Mouse (Mus musculus): ENCODE results near the gene Nek7. TPM values are rescaled to one million over a fixed set of nuclear protein-coding genes. Genes with fewer than 3 reads are reported as not detected.

The Nek7 gene
- polyA plus RNA-seq, 1 experiment from 2014 or later: 20.6 TPM

DNA sequence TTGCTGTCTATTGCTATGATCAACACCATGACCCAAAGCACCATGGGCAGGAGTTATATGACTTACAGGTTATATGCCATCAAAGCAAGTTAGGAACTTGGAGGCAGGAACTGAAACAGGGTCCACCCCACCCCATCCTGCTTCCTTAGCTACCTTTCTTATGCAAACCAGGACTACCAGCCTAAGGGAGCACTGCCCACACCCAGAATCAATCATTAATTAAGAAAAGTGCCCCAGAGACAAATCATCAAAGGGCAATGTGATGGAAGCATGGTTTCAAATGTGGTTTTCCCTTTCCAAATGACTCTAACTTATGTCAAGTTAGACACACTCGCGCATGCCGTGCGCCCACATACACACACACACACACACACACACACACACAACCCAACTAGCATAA is 16.0 kb downstream of the Nek7 start:
- no peaks in the 10 kb centered on the region for H3K27me3 ChIP-seq (ENCODE audit: poor library complexity, severe bottlenecking)
- no peak for DNase-seq (ENCODE audit: extremely low spot score, low spot score)
- no peak overlapping the region for H3K4me3 ChIP-seq
- H3K27ac ChIP-seq: no peak overlapping the region
- WGBS: 100% methylated on average over 4 of the region's 4 CpGs
- H3K4me1 ChIP-seq: peaks cover 8% of the 10 kb centered on the region
- H3K9me3 ChIP-seq: no peaks in the 10 kb centered on the region
- H3K36me3 ChIP-seq (replicated peaks): peaks cover 3% of the 10 kb centered on the region; the same call in 1 of the 2 replicates

DNA sequence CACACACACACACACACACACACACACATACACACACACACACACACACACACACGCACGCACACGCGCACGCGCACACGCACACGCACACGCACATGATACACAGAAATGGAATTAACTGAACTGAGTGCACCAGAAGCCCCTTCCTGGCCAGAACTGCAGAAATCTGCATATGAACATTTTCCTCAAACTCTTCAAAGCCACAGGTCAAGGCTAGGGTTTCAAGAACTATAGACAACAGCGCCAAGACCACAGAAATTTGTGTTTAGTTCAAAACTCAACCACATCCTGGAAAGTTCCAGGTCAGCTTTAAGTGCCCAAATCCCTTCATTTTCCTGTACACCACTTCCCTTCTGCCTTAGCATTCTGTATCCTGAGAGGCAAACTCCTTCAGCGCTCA is 21.9 kb downstream of the Nek7 start:
- no peak overlapping the region for H3K4me3 ChIP-seq
- H3K36me3 ChIP-seq (replicated peaks): no peaks in the 10 kb centered on the region
- DNase-seq (ENCODE audit: extremely low spot score, low spot score): no peak
- no peaks in the 10 kb centered on the region for H3K27me3 ChIP-seq (ENCODE audit: poor library complexity, severe bottlenecking)
- H3K9me3 ChIP-seq: no peaks in the 10 kb centered on the region; the same call in 1 of the 2 replicates
- peaks cover 11% of the 10 kb centered on the region for H3K4me1 ChIP-seq
- no peak overlapping the region for H3K27ac ChIP-seq
- WGBS: 98% methylated on average over 11 of the region's 11 CpGs

DNA sequence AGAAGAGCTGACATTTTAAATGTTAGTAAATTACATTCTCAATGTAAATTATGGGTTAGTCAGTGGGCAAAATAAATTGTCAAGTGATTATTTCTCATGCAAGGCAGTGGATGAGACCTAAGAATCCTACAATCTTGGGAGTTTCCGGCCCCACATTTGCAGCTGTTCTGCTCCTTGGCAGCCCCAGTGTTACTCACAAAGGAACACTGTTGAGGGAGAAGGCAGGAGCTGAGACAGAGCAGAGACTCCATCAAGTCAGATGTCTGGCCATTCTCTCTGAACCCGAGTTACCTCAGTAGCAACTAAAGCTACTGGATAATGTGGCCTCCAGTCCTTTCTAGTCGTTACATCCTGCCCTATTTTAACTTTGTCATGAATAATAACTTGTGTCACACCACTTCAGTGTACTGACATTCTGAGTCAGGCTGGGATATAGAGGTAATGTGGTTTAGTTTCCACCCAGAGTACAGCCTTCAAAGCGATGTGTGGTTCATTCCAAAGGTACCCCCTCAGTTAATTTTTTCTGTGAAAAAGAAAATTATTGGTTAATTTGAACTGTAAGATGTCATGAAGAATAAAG is 23.7 kb downstream of the Nek7 start:
- Histone ChIP-seq H3K27me3 (ENCODE audit: poor library complexity, severe bottlenecking) (no peaks in the 10 kb centered on the region), H3K4me1 (peaks cover 11% of the 10 kb centered on the region), H3K27ac (no peak overlapping the region), H3K9me3 (no peaks in the 10 kb centered on the region; the same call in 1 of the 2 replicates), H3K36me3 (replicated peaks) (peaks cover 7% of the 10 kb centered on the region; the same call in 1 of the 2 replicates), H3K4me3 (no peak overlapping the region)
- DNase-seq (ENCODE audit: extremely low spot score, low spot score): no peak
- WGBS: 79% methylated on average over 4 of the region's 4 CpGs

DNA sequence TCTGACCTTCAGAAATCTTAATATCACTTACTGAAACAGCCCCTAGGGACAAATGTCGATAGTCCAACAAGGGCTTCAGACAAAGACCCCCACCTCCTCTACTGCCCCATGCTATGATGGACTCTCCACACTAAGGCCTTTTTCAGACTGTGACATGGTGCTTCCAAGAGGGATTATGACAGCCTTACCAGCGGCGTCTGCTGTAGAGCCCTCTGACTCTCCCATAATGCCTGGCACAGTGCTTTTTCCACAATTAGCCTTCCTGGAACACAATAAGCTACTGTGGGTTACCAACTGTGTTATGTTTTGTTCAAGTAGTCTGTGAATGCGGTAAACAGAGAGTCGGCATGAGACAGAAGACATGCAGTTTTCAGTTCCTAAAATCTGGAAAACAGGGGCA is 25.0 kb downstream of the Nek7 start:
- Histone ChIP-seq H3K36me3 (replicated peaks) (peaks cover 7% of the 10 kb centered on the region; the same call in 1 of the 2 replicates), H3K27me3 (ENCODE audit: poor library complexity, severe bottlenecking) (no peaks in the 10 kb centered on the region), H3K4me3 (no peak overlapping the region), H3K4me1 (peaks cover 11% of the 10 kb centered on the region), H3K9me3 (no peaks in the 10 kb centered on the region; the same call in 1 of the 2 replicates), H3K27ac (no peak overlapping the region)
- no peak for DNase-seq (ENCODE audit: extremely low spot score, low spot score)
- 76% methylated on average over 5 of the region's 5 CpGs for WGBS

DNA sequence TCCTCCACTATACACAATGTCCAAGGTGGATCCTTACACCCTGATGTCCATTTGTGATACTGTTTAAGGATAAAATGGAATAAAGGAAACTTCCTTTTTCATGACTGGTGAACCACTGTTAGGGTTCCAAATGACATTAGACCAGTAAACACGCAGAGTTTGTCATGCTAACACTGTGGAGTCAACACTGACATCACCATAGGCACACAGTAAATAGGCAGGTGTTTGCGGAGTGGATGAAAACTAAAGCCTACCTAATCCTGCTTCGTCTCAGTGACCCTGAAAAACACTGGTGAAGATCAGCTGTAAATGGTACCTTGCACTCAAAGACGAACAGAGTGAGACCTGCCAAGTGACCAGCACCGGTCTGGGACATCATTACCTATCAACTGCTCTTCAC is 26.0 kb downstream of the Nek7 start:
- Histone ChIP-seq H3K4me1 (peaks cover 3% of the 10 kb centered on the region; the same call in 1 of the 2 replicates), H3K36me3 (replicated peaks) (peaks cover 7% of the 10 kb centered on the region; the same call in 1 of the 2 replicates), H3K9me3 (no peaks in the 10 kb centered on the region; the same call in 1 of the 2 replicates), H3K4me3 (no peak overlapping the region), H3K27ac (no peak overlapping the region), H3K27me3 (ENCODE audit: poor library complexity, severe bottlenecking) (no peaks in the 10 kb centered on the region)
- 92% methylated on average over 5 of the region's 5 CpGs for WGBS
- no peak for DNase-seq (ENCODE audit: extremely low spot score, low spot score)

DNA sequence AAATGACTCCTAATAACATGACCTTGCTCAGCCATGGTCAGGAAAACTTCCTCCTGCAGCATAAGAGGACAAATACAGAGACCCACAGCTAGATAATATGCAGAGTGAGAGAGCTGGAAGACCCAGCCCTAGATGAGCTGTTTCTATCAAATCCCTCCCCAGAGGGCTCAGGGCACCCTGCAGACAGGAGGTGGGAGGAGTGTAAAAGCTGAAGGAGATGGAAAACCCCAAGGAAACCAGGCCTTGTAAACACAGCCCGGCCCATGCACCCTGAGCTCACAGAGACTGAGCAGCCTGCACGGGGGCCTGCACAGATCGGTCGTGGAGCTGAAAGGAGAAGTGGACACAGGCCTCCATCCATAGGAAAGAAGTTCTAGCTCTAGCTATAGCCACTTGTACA is 27.5 kb downstream of the Nek7 start:
- Histone ChIP-seq H3K4me1 (peaks cover 15% of the 10 kb centered on the region), H3K4me3 (no peak overlapping the region), H3K27ac (no peak overlapping the region), H3K27me3 (ENCODE audit: poor library complexity, severe bottlenecking) (no peaks in the 10 kb centered on the region), H3K36me3 (replicated peaks) (peaks cover 7% of the 10 kb centered on the region; the same call in 1 of the 2 replicates), H3K9me3 (no peaks in the 10 kb centered on the region; the same call in 1 of the 2 replicates)
- 84% methylated on average over 4 of the region's 4 CpGs for WGBS
- no peak for DNase-seq (ENCODE audit: extremely low spot score, low spot score)

DNA sequence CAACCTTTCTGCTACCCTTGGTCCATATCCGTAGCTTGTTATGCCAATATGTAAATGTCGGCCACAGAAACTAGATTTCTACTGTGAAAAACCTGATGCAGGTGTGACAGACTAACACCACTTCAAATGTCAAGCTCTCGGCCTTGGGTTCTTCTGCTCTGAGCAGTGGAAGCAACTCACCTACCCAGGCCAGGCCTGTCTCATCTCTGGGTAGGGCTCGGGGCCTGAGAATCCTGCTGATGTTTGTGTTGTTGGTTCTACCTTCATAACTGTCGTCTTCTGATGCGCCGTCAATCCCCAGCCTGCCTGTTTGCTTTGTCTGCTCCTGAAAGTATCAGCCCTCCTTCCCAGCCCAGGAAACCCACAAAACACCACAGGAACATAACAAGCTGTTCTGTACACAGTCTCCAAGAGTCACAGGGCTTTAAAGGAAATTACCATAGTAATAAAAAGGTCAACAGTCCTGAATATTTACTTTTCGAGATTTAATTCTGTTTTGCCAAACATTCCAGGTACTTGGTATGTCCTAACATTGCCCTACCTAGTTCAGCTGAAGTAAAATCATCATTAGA is 29.4 kb downstream of the Nek7 start:
- H3K27ac ChIP-seq: no peak overlapping the region
- no peak overlapping the region for H3K4me3 ChIP-seq
- WGBS: 93% methylated on average over 8 of the region's 8 CpGs
- no peaks in the 10 kb centered on the region; the same call in 1 of the 2 replicates for H3K9me3 ChIP-seq
- H3K27me3 ChIP-seq (ENCODE audit: poor library complexity, severe bottlenecking): no peaks in the 10 kb centered on the region
- peaks cover 15% of the 10 kb centered on the region for H3K4me1 ChIP-seq
- no peak for DNase-seq (ENCODE audit: extremely low spot score, low spot score)
- peaks cover 7% of the 10 kb centered on the region; the same call in 1 of the 2 replicates for H3K36me3 ChIP-seq (replicated peaks)

DNA sequence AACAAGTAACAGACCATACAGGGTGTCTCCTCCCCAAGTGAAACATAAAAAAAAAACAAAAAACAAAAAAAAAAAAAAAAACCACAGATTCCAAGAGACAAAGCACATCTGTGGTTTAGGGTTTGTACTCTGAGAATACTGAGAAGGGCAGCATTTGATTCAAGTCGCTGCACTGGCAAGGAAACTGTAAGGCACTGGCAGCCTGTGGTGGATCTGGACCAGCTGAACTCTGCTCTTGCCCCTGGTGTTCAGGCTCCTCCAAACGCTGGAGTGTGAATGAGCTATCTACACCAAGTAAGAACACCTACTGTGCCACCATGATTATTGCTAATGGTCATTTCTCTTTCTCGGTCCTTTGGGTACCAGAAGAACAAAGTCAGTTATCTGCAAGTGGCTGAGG is 30.8 kb downstream of the Nek7 start:
- no peak overlapping the region for H3K4me3 ChIP-seq
- H3K36me3 ChIP-seq (replicated peaks): peaks cover 7% of the 10 kb centered on the region; the same call in 1 of the 2 replicates
- no peak overlapping the region for H3K27ac ChIP-seq
- H3K27me3 ChIP-seq (ENCODE audit: poor library complexity, severe bottlenecking): no peaks in the 10 kb centered on the region
- DNase-seq (ENCODE audit: extremely low spot score, low spot score): no peak
- no peaks in the 10 kb centered on the region; the same call in 1 of the 2 replicates for H3K9me3 ChIP-seq
- WGBS: 84% methylated on average over 3 of the region's 3 CpGs
- H3K4me1 ChIP-seq: peaks cover 12% of the 10 kb centered on the region

DNA sequence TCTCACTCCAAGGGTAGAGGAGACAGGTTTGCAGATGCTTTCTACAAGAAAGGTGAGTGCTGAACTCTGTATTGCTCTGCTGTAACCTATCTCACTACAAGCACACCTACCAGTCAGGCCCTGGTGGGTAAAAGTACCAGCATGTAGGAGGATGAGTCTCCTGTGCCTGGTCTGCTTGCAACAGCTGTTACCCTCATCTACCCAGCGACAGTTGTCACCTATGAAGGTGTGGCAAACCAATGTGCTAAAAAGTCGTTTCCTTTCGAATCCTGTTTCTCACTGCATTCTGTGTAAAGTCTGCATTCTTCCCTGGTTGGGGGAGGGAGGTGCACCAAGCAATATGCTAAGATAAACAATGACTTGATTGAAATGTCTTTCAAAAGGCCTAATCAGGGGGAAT is 32.1 kb downstream of the Nek7 start:
- peaks cover 5% of the 10 kb centered on the region; the same call in 1 of the 2 replicates for H3K36me3 ChIP-seq (replicated peaks)
- no peaks in the 10 kb centered on the region; the same call in 1 of the 2 replicates for H3K9me3 ChIP-seq
- DNase-seq (ENCODE audit: extremely low spot score, low spot score): no peak
- H3K4me3 ChIP-seq: no peak overlapping the region
- no peak overlapping the region for H3K27ac ChIP-seq
- H3K27me3 ChIP-seq (ENCODE audit: poor library complexity, severe bottlenecking): no peaks in the 10 kb centered on the region
- H3K4me1 ChIP-seq: peaks cover 12% of the 10 kb centered on the region
- WGBS: 65% methylated on average over 3 of the region's 3 CpGs

DNA sequence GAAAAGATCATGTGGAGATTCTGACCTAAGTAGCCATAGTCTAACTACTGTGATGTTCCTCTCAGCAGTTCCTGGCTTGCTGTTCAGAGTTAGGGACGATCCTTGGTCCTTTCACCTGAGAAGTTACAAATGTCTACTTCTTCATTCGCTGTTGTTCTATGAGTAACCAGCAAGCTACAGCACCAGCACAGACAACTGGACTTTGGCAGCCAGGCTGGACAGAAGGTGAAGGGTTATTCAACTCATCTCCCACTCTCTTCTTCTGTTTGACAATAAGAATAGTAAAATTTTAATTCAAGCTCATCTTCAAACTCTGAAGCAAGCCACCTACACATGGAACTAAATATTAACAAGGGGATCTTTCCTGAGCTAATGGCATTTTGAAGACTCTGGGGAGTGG is 33.0 kb downstream of the Nek7 start:
- no peak overlapping the region for H3K27ac ChIP-seq
- no peaks in the 10 kb centered on the region for H3K9me3 ChIP-seq
- H3K27me3 ChIP-seq (ENCODE audit: poor library complexity, severe bottlenecking): no peaks in the 10 kb centered on the region
- no peaks in the 10 kb centered on the region; the same call in 1 of the 2 replicates for H3K36me3 ChIP-seq (replicated peaks)
- H3K4me1 ChIP-seq: peaks cover 12% of the 10 kb centered on the region
- no peak overlapping the region for H3K4me3 ChIP-seq
- DNase-seq (ENCODE audit: extremely low spot score, low spot score): no peak
- WGBS: 95% methylated on average over 2 of the region's 2 CpGs

DNA sequence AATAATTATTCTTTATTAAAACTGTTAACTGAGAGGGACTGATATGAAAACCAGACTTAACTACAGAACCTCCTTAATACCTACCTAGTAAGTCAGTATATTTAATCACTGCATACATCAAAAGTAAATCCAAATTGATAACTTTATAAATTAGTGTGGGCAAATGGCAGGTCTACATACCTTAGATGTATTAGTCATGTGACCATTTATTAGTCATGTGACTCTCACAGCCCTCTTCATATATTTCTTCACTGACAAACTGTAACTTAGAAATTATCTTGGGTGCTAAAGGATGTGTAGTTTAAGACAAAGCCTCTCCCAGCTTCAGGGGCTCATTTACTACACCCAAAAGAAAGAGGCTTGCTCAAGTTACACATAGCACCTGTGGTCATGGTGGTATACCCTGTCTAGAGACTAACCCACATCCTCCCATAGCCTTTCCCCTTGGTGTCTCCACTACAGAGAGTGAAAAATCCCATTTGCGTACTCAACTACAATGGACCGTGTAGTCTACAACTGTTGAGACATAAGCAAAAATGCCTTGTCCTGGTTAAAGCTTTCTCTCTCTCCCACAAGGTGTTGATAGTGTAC is 35.4 kb downstream of the Nek7 start:
- H3K36me3 ChIP-seq (replicated peaks): no peaks in the 10 kb centered on the region; the same call in 1 of the 2 replicates
- no peak overlapping the region for H3K27ac ChIP-seq
- no peaks in the 10 kb centered on the region for H3K9me3 ChIP-seq
- WGBS: 99% methylated on average over 2 of the region's 2 CpGs
- no peak for DNase-seq (ENCODE audit: extremely low spot score, low spot score)
- H3K27me3 ChIP-seq (ENCODE audit: poor library complexity, severe bottlenecking): no peaks in the 10 kb centered on the region
- H3K4me1 ChIP-seq: peaks cover 16% of the 10 kb centered on the region
- no peak overlapping the region for H3K4me3 ChIP-seq

DNA sequence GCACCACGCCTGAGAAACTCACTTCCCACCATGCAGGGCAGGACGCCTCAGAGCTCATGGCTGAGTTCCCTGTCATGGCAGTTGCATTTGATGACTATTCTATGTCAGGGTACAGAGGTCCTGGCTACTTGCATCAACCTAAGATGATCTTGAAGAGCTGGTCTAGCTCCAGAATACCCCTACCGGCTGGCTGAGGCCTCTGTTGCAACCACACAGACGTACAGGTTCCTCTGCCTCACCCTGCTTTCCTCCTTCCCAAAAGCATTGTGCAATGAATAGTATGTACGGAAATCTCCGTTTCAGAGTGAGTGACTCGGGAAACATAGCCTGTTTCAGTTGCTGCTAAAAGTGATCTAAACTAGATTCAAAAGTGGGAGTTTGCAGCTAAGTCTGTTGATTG is 37.7 kb downstream of the Nek7 start:
- 88% methylated on average over 7 of the region's 7 CpGs for WGBS
- Histone ChIP-seq H3K4me1 (peaks cover 4% of the 10 kb centered on the region), H3K27me3 (ENCODE audit: poor library complexity, severe bottlenecking) (no peaks in the 10 kb centered on the region), H3K27ac (no peak overlapping the region), H3K4me3 (no peak overlapping the region), H3K9me3 (no peaks in the 10 kb centered on the region), H3K36me3 (replicated peaks) (no peaks in the 10 kb centered on the region; the same call in 1 of the 2 replicates)
- no peak for DNase-seq (ENCODE audit: extremely low spot score, low spot score)

Measured in forebrain, embryonic 10.5 days (tissue).